Mouse (Mus musculus) spleen, postnatal 4 days (tissue): ENCODE measurements at regions not wholly inside any gene's neighbourhood (a gene's known extent, or its start where the extent isn't known, plus 50 kb on each side); places are given as distances from the start of the nearest gene placed in this dataset.
"Not testable (repeated sequence)": the region's sequence is repeated elsewhere in the genome, so short reads cannot be mapped to it uniquely, and the experiment has no call there.

Experiments
- DNase-seq, 2 experiments: peaks; one replicate each; pipeline ENCODE4 v3.0.0; 2022; ENCODE audit warnings: low spot score in 2 of 2

DNA sequence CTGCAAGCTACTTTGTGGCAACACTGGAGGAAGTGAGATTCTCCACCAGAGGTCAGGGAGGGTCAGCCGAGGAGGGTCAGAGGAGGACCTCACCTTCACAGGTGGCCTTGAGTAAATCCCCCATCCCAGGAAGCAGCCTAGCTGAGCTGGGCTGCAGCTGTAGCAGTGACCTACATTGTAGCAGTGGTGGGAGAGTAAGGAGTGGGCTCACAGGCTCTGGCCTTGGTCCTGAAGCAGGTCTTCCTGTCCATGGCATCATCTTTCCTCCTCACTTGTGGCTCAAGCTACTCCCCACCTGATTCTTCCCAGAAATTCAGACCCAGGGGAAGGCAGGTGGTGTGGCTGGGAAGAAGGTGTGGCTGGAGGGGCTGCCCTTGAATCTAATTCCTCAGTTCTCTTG lies 84.3 kb downstream of the 1810013L24Rik start:
- DNase-seq: not testable (repeated sequence)

DNA sequence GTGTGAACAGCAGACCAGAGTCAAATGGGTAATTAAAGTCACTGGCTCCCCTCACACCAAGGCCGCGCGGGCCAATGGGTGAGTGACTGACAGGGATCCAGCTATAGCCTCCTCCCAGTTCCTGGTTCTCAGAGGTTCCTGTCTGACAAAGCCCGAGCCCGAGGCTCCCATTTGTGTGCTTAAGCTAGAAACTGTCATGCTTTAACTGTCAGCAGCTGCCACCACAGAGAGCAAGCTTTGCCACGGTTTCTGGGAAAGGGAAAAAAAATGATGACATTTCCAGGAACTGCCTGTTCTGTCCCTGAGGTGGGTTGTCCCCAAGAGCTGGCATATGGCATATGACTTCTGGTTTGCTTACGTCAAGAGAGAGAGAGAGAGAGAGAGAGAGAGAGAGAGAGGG lies 86.2 kb downstream of the 1810013L24Rik start:
- DNase-seq: no peak

DNA sequence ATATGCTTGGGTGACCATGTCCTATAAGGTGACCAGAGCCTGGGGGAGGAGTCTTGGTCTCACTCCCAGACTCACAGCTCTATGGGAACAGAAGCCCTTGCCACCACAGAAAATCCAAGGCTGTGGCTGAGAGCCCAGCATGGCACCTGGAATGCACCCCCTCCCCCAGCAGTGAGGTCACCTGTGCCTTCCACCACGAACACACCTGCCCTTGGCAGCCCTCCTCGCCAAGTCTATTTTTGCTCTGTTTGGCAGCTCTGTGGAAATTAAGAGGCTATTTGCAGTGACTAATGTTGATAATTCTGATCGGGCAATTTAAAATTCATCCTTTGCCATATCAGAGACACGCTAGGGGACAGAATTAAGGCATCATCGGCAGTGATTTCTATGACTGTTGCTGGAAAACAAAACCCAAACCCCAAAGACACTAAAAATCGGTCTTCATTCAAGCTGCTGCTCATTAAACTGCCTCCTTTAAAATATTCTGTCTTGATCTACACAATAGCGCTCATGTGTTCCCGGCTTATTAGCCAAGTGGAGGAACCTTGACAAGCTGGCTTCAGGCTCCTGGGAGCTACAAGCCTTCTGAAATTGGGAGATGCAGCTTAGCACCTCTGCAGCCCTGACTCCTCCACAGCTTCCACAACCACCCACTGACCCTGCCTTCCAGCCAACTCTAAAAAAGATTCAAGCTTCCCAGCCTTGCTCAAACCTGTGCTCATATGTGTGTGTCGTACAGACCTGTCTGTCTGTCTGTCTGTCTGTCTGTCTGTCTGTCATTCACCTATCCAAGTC lies 89.0 kb downstream of the 1810013L24Rik start:
- no peak for DNase-seq

DNA sequence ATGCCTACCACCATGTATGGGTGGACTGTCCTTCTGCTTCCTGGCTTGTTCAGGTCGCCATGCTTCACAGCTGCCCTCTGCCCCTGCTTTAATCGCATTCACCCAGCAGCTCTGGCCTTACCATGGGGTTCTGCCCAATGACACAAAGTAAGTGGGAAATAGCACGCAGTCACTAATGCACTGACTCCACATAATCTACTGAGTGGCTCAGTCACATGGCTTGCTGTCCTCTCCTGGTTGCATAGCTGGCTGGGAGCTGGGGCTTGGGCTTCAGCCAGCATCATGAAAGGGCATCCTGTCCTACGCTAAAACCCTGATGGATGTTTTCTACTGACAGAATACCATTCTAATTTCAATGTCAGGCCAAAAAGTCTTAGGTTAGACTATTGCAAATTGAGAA lies 94.8 kb downstream of the 1810013L24Rik start:
- DNase-seq: no peak

DNA sequence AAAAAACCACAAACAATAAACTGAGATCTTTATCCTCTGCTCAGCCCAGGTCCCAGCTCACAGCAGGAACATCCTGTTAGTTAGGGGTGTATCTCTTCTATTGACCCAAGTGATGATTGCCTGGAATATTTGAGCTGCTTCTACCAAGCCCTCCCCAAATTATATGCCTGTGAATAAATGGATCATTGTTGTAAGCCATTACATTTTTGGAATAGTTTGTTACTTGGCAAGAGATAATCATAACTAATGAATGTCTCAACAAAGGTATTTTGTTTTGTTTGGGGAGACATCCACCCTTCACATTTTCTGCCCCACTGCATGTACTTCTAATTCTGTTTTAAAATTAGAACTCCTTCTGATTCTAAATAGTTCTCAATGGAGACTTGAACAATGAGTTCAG lies 102.1 kb downstream of the 1810013L24Rik start:
- DNase-seq: no peak

DNA sequence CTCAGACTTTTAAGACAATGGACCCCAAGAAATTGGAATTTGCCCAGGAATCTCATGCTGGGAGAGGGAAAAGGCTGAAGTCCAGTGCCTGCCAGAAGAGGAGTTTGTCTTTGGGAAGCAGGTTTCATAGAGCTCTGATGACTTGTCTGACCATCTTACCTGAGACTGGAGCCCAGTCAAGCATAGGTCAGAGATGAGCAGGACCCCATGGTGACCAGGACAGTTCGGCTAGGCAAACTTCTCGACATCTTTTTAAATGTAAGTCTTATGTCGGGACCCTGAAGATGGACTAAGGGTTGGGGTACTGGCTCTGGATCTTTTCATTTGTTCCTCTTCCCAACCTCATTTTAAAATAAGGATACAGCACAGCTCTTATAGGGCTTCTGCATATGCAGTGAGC lies 103.2 kb downstream of the 1810013L24Rik start:
- no peak for DNase-seq

DNA sequence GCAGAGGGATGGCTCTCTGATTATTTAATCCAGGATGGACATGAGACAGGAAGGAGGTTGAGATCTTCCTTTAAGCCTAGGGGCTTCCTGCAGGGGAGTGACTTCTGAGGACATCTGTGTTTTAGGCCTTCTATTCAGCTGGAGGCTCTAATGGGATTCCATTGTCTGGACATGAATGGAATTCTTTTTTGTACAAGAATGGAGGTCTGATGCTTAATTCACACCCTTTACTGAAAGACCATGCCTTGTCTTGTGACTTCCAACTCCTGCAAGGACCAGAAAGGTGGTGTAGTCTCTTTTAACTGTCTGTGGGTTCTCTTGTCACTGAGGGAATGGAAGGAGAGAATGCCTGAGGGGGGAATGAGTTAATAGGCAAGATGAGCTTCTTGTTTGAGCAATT lies 106.5 kb downstream of the 1810013L24Rik start:
- no peak for DNase-seq

DNA sequence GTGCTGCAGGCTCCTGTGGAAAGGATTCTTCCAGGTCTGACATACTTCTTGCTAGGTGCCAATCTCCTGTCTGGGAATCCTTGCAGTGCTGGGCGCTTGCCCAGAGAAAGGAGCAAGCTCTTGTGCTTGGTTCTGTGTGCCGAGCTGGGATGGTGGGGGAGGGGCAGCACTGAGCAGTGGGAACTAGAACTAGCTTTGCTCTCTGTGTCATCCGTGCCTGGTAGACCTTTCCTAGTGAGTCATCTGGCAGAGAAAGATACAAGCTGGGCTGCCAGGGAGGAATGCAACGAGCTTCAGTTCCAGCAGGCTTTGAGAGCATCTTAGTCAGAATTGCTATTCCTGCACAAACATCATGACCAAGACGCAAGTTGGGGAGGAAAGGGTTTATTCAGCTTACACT lies 108.6 kb downstream of the 1810013L24Rik start:
- DNase-seq: no peak

DNA sequence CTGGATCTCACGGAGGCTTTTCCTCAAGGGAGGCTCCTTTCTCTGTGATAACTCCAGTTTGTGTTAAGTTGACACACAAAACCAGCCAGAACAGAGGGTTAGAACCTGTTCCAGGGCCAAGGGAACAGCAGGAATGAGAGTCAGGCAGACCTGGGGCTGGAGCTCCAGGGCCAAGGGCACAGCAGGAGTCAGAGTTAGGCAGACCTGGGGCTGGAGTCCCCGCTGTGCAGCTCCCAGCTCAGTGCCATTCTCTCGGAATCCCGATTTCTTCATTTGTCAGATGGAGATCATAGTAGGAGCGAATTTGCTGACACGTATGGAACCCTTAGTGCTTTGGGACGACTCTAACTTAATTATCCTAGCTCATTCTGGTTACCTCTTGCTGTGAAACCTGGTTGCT lies 109.2 kb downstream of the 1810013L24Rik start:
- DNase-seq: no peak

DNA sequence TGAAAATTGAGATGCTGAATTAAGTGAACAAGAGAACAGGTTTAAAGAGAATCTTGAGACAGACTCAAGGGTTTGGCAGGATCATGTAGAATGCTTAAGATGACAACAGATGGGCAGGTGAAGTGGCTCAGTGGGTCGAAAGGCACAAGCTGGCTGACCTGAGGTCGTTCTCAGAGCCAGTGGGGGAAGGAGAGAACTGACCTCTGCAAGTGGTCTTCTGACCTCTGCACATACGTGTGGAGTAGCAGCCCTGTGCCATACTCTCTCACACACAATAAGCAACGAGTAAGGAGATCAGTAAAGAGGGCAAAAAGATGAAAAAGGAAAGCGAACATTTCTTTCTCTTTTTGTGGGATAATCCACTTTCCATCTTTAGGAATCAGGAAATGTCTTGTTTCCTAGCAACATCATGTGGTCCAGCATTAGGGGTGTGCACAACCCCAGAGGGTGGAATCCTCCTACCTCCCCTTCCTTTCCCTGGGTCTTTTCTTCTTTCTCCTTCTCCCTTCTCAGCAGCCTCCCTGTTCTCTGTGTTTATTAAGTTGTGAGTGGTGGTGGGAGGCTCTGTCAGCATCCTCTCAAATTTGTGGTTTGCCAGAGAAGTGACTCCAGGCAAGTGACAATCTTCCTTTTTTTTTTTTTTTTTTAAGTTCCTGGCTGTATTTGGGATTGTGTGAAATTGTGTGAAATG lies 114.7 kb downstream of the 1810013L24Rik start:
- no peak for DNase-seq

DNA sequence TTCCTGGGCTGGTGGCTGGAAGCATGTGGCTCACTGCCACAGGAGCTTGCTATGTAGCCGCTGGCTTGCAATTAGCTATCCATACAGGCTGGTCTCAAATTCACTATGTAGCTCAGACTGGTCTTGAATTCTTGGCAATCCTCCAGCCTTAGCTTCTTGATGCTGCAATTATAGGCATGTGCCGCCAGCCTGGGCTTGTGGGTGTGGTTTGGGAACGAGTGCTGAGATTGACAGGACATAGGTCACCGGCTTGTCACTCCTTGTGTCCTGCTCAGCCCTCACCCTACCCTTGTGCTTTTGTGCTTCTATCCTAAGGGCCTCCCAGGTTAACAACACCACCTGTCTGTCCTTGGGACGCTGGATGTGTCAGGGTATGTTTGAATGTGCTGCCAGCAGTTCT lies 117.9 kb downstream of the 1810013L24Rik start:
- no peak for DNase-seq

DNA sequence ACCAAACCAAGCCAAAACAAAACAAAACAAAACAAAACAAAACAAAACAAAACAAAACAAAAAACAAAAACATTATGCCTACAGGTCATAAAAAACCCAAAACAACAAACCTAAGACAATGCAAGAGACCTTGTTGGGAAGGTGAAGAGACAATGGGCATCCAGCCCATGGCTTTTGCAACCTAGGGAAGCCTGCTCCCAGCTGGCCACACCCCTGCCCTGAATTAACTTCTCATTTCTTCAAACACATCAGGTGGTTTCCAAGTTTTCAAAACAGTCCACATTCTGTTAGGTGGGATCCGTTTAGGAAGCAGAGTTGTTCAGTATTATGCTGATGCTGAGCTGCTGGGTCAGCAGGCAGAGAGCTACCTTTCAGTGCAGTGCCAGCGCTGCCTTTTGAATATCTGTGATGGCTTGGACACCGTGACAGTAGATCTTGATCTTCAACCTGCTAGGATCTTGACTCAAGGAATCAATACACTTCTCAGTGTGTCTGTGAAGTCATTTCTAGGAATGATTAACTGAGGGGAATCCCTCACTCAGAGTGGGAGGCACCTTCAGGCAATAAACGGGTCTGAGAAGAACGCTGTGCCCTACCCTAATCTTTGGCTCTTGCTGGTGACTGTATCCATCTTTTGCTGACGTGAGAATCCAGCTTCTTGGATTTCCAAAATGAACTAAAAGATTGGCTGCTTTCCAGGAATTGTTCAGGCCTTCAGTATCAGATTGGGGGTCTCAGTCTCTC lies 121.4 kb downstream of the 1810013L24Rik start:
- DNase-seq: no peak

DNA sequence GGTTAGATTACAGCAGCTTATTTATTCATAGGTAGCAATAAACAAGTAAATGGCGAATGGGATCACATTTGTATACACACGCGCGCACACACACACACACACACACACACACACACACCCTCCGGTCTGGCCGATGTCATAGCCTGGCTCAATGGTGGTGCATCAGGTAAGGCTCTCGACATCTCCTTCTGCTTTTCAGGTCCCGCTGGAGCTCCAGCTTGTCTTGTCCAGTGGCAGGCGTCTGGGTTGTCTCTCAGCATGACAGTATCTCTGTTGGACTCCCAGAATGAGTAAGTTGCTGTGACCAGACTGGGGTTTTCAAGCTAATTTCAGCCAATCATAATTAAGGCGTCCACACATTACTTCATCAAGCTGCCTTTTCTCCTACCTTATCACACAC lies 131.8 kb downstream of the 1810013L24Rik start:
- DNase-seq: no peak

DNA sequence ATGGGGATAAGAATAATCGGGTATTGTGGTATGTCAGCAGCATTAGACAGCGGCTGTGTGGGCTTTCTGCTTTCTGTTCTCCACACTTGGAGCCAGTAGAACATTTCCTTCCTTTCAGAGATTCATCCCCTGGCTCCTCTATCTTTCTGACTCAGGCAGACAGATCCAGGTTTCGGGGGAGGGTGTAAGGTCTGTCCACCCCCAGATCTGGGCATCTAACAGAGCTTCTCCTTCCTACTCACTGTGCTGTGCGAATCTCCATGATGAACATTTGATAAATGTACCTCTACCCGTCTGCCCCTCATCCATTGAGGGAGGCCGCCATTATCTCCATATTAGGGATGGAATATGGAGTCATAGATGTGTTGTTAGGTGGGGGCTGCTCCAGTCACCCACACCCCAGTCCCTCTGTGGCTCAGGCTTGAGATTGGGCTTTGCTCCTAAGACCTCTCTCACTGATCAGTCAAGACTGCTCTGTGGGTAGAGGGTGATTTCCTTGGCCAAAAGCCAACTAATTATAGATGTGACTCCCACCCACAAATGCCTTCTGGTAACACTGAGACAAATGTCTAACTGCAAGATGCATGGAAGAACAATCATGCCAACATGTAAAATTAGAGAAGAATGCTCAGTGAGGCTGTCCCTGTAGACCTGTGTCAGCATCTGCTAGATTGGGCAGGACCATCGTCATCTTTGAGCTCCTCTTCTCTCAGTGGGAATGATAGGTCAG lies 163.8 kb downstream of the 1810013L24Rik start:
- DNase-seq: no peak

DNA sequence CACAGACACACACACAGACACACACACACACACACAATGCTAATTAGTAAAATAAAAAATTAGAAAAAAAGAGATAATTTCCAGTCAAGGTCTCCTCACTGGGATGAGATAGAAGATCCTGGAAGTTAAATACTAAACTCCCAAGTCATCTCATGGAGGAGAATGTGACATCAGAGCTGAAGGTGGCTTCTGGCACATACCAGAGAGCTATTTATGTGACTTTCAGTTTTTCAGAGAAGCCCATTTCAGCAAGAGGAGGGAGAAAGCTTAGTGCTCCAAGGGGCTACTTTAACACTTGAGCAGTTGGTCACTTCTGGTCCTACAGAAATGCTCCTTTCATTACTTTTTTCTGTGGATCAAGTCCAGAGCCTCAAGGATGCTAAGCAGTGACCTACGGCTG lies 164.6 kb downstream of the 1810013L24Rik start:
- DNase-seq: no peak

DNA sequence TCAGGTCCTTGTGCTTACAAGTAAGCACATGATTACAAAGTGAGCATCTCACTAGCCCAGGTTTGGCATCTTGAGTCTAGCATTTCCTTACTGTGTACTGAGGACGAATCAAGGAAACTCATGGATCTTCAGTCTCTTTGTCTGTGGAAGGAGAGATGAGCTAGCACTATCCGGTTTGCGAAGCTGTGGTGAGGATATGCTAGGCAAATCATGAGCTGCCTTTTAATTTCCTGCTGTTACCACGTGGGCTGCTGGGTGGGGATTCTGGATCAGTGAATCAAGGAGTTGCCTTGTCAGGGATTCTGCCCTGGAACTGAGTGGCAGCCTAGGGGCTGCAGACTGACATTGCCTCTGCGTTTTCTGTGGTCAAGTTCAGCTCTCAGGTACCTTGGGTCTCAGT lies 167.3 kb downstream of the 1810013L24Rik start:
- no peak for DNase-seq

DNA sequence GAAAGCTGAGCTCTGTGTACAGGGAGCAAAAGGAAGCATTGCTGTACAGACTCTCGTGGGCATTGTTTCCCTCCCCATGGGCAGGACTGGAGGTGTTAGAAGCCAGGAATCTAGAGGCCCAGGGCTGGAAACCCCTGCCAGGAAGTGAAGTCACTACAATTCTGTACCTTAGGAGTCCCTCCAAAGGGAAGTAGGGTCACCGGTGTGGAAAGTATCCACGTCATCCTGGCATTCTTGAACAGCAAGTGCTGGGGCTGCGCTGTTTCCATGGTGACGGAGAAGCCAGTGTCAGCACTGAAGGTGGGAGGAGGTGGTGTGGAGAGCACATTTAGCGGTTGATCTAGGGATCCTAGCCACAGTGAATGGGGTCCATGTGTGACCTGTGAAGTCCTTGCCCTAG lies 174.1 kb downstream of the 1810013L24Rik start:
- no peak for DNase-seq

DNA sequence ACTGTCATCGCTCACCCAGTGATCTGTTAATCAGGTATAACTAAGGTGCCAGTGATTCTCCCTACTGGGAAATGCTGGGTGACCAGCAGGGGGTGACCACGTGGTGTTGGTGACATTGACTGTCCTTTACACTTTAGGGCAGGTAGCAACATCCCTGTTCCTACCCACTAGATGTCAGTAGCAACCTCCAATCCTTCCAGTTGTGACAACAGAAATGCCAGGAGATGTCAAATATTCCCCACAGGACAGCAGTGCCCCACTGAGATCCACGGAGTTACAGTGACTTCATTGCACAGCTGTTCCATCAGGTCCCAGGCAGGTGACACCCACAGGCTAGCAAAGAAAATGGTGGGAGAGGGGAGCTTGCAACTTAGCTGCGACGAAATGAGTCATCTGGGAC lies 176.0 kb downstream of the 1810013L24Rik start:
- no peak for DNase-seq

DNA sequence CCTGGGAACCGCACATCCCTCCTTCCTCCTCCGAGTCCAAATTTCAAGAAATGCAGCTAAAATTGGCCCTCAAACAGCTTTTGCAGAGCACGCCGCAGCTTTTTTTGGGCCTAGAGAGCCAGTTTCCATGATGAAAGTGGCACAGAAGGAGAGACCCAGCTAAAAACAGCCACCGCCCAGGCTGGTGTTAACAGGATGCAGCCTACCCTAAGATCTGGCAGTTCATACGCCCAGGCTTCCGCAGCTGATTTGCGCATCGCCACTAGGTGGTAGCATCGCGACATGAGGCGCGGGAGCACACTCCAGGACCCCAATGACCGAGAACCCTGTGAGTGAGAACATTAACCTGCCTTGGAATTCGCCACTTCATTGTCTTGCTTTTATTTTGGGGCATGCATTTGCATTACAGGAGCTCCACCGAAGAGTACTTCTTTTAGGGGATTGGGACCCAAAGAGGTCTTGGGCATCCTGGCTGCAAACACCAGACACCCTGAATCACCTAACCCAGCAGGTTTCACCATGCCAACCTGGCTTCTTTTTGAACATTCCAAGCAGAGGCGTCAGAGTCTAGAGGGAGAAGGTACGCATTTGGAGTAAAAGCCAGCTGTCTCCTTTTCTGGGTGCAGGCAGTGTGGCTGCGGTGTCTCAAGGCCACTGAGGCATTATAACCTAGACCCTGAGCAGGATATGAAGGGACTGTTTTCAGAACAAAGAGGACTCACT lies 179.6 kb downstream of the 1810013L24Rik start:
- DNase-seq: peak; percentile 35 to 69

DNA sequence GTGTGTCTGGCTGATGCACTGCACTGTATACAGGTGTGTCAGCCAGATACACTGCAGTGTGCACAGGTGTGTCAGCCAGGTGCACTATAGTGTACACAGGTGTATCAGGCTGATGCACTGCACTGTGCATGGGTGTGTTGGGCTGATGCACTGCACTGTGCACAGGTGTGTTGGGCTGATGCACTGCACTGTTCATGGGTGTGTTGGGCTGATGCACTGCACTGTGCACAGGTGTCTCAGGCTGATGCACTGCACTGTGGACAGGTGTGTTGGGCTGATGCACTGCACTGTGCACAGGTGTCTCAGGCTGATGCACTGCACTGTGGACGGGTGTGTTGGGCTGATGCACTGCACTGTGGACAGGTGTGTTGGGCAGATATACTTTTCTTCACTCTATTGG lies 181.2 kb downstream of the 1810013L24Rik start:
- no peak for DNase-seq

DNA sequence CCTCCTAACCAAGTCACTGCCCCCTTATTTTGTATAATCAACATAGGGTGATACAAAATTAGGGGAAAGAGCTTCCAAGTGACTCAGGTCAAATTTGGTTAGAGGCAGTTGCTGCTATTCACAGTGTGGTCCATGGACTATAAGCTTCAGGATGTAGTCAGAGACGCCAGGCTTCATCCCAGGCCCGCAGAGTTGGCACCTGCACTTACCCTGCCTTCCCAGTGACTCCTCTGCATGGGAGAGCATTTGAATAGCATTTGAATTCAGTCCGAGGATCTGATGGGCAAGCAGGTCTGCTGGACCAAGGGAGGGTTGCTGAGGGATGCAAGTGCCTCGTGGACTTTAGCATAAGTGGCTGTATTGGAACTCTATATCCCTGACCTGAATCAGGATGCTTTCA lies 181.8 kb downstream of the 1810013L24Rik start:
- no peak for DNase-seq
